Mouse (Mus musculus): ENCODE results near the gene Rnf114. TPM values are rescaled to one million over a fixed set of nuclear protein-coding genes. Genes with fewer than 3 reads are reported as not detected.

Rnf114 gene
- polyA plus RNA-seq, 1 experiment from 2014 or later = 150 TPM

DNA sequence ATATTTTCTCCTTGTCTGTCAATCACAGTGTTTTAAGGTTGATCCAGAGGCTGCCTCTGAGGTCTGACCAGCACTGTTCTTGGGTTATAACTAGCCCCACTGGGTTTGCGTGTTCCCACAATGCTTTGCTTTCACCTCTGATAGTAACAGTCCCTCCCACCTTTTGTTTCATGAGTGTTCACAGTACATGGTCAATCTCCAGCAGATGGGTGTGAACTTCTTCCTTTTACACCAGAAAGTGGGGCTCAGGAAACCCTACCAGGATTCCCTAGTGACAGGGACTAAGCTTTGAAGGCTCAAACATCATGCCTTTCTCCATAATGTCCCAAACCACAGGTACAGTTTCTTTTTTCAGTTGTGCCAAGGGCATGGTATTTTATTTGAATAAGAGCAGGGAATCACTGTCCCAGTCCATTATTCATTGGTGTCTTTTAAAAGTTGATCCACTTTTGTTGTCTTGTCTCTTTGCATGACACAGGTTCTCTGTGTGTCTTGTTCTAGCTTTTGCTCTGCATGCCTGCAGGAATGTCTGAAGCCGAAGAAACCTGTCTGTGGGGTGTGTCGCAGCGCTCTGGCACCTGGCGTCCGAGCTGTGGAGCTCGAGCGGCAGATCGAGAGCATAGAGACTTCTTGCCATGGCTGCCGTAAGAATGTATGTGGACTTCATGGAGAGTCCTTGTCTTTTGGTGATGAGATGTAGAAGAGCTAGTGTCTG, 14.3 kb downstream of the Rnf114 start:
- no peak overlapping the region for H3K9ac ChIP-seq (ENCODE audit: low read length)
- no peak overlapping the region for H3K4me2 ChIP-seq (ENCODE audit: low read length)

DNA sequence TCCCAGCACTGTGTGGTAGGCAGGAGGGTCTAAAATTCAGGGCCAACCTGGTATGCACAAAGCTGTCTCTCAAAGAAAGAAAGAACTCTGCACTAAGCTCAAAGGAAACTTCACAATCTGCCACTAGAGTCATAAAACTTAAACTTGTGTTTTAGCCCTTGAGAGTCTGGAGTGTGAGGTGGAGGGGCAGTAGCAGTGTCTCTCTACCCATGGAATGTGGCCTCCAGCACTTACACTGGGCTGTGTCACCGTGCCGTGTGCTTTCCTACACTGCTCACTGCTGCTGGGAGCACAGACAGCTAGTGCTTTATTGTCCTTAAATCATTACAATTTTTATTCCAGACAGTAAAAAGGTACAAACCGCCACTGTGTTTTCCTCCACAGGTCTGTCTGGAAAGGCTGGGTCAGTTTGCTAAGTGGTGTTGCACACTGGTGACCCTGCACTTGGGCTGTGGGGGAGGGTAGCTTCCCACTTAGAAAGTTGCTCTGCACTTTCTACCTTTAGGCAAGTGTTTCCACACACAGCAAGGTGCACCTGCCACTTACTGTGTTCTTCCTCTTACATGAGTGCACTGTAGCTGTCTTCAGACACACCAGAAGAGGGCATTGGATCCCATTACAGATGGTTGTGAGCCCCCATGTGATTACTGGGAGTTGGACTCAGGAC, 15.4 kb downstream of the Rnf114 start:
- no peak overlapping the region for H3K4me2 ChIP-seq (ENCODE audit: low read length)
- ATAC-seq (no peak), DNase-seq (ENCODE audit: low spot score) (no peak)
- no peaks in the 10 kb centered on the region for H3K27me3 ChIP-seq (replicated peaks; ENCODE audit: control insufficient read depth, insufficient read depth, low read length)
- peaks cover 18% of the 10 kb centered on the region for H3K4me1 ChIP-seq (ENCODE audit: control insufficient read depth, insufficient read depth, low read length)
- H3K9me3 ChIP-seq (replicated peaks; ENCODE audit: control insufficient read depth, low read length) = no peaks in the 10 kb centered on the region
- H3K36me3 ChIP-seq (ENCODE audit: control insufficient read depth, insufficient read depth, low read length) = peaks cover 69% of the 10 kb centered on the region
- H3K27ac ChIP-seq (ENCODE audit: low read depth, low read length) = no peak overlapping the region
- no peak overlapping the region for H3K4me3 ChIP-seq (ENCODE audit: low read depth, low read length)
- H3K9ac ChIP-seq (ENCODE audit: low read length) = no peak overlapping the region
- WGBS = 95% methylated on average over 3 of the region's 3 CpGs

More for the DNA sequence above, 14.3 kb downstream of the Rnf114 start:
- 94% methylated on average over 10 of the region's 10 CpGs for WGBS
- H3K36me3 ChIP-seq (ENCODE audit: control insufficient read depth, insufficient read depth, low read length) = peaks cover 57% of the 10 kb centered on the region
- H3K4me1 ChIP-seq (ENCODE audit: control insufficient read depth, insufficient read depth, low read length) = peaks cover 18% of the 10 kb centered on the region
- DNase-seq (ENCODE audit: low spot score) = no peak
- no peaks in the 10 kb centered on the region for H3K9me3 ChIP-seq (replicated peaks; ENCODE audit: control insufficient read depth, low read length)
- H3K27me3 ChIP-seq (replicated peaks; ENCODE audit: control insufficient read depth, insufficient read depth, low read length) = no peaks in the 10 kb centered on the region
- no peak overlapping the region for H3K4me3 ChIP-seq (ENCODE audit: low read depth, low read length)
- ATAC-seq = no peak
- no peak overlapping the region for H3K27ac ChIP-seq (ENCODE audit: low read depth, low read length)

DNA sequence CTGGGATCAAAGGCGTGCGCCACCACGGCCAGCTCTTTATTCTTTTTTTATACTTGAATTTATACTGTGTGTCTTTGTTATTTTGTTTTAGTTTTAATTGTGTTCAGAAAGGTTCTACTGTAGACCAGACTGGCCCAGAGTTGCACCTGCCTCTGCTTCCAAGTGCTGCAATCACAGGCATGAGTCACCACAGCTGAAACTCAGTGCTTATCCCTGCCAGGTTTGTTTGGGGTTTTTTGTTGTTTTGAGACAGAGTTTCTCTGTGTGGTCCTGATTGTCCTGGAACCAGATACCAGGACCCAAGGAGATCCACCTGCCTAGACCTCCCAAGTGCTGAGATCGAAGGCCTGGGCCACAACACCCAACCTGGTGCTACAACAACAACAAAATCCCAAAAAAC, 16.1 kb downstream of the Rnf114 start:
- Histone ChIP-seq H3K4me2 (ENCODE audit: low read length) (no peak overlapping the region), H3K36me3 (ENCODE audit: control insufficient read depth, insufficient read depth, low read length) (peaks cover 76% of the 10 kb centered on the region), H3K27me3 (replicated peaks; ENCODE audit: control insufficient read depth, insufficient read depth, low read length) (no peaks in the 10 kb centered on the region), H3K9ac (ENCODE audit: low read length) (no peak overlapping the region), H3K4me3 (ENCODE audit: low read depth, low read length) (no peak overlapping the region), H3K9me3 (replicated peaks; ENCODE audit: control insufficient read depth, low read length) (no peaks in the 10 kb centered on the region), H3K4me1 (ENCODE audit: control insufficient read depth, insufficient read depth, low read length) (peaks cover 18% of the 10 kb centered on the region), H3K27ac (ENCODE audit: low read depth, low read length) (no peak overlapping the region)
- 95% methylated on average over 4 of the region's 4 CpGs for WGBS
- no peak for ATAC-seq
- DNase-seq (ENCODE audit: low spot score) = no peak

DNA sequence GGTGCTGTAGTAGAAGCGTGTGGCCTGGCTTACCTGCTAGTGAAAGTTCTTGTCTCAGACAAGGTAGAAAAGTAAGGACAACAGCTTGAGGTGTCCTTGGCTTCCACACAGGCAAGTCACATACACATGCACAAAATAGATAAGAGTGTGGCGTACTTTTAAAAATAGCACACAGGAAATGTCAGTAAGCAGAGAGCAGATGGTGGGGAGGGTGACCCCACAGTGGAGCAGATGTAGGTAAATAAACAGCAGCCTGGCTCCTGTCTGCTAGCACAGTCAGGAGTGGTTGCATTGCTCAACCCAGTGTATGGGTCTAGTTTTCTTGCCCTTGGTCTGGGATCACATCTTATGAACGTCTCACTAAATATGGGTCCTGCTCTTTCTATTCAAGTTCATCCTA, 18.0 kb downstream of the Rnf114 start:
- DNase-seq (ENCODE audit: low spot score) (no peak), ATAC-seq (no peak)
- Histone ChIP-seq H3K4me3 (ENCODE audit: low read depth, low read length) (no peak overlapping the region), H3K9ac (ENCODE audit: low read length) (no peak overlapping the region), H3K4me1 (ENCODE audit: control insufficient read depth, insufficient read depth, low read length) (0 out of 2 replicates have a peak, but pooled peaks cover 4% of the 10 kb centered on the region), H3K27ac (ENCODE audit: low read depth, low read length) (no peak overlapping the region), H3K36me3 (ENCODE audit: control insufficient read depth, insufficient read depth, low read length) (peaks cover 91% of the 10 kb centered on the region), H3K27me3 (replicated peaks; ENCODE audit: control insufficient read depth, insufficient read depth, low read length) (no peaks in the 10 kb centered on the region), H3K9me3 (replicated peaks; ENCODE audit: control insufficient read depth, low read length) (no peaks in the 10 kb centered on the region), H3K4me2 (ENCODE audit: low read length) (no peak overlapping the region)
- WGBS = 91% methylated on average over 3 of the region's 3 CpGs

DNA sequence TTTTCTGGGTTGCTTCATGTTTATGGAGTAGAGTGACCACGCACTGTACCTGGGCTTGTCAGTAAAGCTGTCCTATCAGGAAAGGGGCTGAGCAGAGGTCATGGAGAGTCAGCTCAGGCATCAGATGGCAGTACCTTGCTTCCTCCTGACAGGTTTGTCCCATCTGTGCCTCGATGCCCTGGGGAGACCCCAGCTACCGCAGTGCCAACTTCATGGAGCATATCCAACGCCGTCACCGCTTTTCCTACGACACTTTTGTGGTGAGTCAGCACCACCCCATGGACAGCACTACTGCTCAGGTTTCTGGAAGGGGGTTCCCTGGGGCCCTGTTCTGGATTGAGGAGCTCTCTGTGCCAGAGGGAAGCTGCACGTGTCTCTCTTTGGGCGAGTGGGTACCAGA, 19.9 kb downstream of the Rnf114 start:
- Histone ChIP-seq H3K27me3 (replicated peaks; ENCODE audit: control insufficient read depth, insufficient read depth, low read length) (no peaks in the 10 kb centered on the region), H3K36me3 (ENCODE audit: control insufficient read depth, insufficient read depth, low read length) (peaks cover 98% of the 10 kb centered on the region), H3K27ac (ENCODE audit: low read depth, low read length) (no peak overlapping the region), H3K4me3 (ENCODE audit: low read depth, low read length) (no peak overlapping the region), H3K4me2 (ENCODE audit: low read length) (no peak overlapping the region), H3K9ac (ENCODE audit: low read length) (no peak overlapping the region), H3K4me1 (ENCODE audit: control insufficient read depth, insufficient read depth, low read length) (no peaks in the 10 kb centered on the region), H3K9me3 (replicated peaks; ENCODE audit: control insufficient read depth, low read length) (no peaks in the 10 kb centered on the region)
- DNase-seq (ENCODE audit: low spot score) (no peak), ATAC-seq (no peak)
- WGBS = 96% methylated on average over 9 of the region's 9 CpGs

DNA sequence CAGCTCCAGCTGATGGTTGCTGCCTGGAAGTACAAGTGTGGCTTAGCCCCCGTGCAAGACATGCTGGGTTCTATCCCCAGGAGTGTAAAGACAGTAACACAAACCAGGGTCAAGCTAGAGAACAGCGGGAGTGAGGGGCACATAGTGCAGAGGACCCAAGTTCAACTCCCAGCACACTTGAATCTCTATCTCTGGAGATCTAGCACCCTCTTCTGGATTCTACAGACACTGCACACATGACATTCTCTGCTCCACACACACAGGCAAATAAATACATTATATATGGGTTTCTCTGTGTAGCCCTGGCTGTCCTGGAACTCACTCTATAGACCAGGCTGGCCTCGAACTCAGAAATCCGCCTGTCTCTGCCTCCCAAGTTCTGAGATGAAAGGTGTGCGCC, 20.5 kb downstream of the Rnf114 start:
- no peak for DNase-seq (ENCODE audit: low spot score)
- H3K27ac ChIP-seq (ENCODE audit: low read depth, low read length) = no peak overlapping the region
- no peaks in the 10 kb centered on the region for H3K27me3 ChIP-seq (replicated peaks; ENCODE audit: control insufficient read depth, insufficient read depth, low read length)
- no peak overlapping the region for H3K4me3 ChIP-seq (ENCODE audit: low read depth, low read length)
- H3K9ac ChIP-seq (ENCODE audit: low read length) = no peak overlapping the region
- H3K9me3 ChIP-seq (replicated peaks; ENCODE audit: control insufficient read depth, low read length) = no peaks in the 10 kb centered on the region
- ATAC-seq = no peak
- no peaks in the 10 kb centered on the region for H3K4me1 ChIP-seq (ENCODE audit: control insufficient read depth, insufficient read depth, low read length)
- peaks cover 99% of the 10 kb centered on the region for H3K36me3 ChIP-seq (ENCODE audit: control insufficient read depth, insufficient read depth, low read length)
- H3K4me2 ChIP-seq (ENCODE audit: low read length) = no peak overlapping the region
- 93% methylated on average over 5 of the region's 5 CpGs for WGBS

DNA sequence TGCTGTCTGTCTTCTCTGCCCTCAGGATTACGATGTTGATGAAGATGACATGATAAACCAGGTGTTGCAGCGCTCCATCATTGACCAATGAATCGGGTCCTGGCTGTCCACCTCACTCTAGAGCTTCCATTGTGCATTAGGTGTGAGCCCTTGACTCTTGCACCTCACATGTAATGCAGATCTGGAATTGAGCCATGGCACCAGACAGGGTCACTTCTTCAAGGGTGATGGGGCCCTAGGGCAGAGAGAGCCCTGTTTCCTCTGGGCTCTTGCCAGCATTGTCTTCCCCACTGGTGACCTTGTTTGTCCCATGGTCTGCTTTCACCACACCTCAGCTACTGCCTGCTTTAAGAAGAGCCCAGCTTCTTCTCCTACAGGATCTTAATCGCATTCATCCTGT, 22.2 kb downstream of the Rnf114 start:
- Histone ChIP-seq H3K9ac (ENCODE audit: low read length) (no peak overlapping the region), H3K27ac (ENCODE audit: low read depth, low read length) (no peak overlapping the region), H3K36me3 (ENCODE audit: control insufficient read depth, insufficient read depth, low read length) (peaks cover 90% of the 10 kb centered on the region), H3K4me2 (ENCODE audit: low read length) (no peak overlapping the region), H3K4me1 (ENCODE audit: control insufficient read depth, insufficient read depth, low read length) (no peaks in the 10 kb centered on the region), H3K27me3 (replicated peaks; ENCODE audit: control insufficient read depth, insufficient read depth, low read length) (no peaks in the 10 kb centered on the region), H3K4me3 (ENCODE audit: low read depth, low read length) (no peak overlapping the region), H3K9me3 (replicated peaks; ENCODE audit: control insufficient read depth, low read length) (no peaks in the 10 kb centered on the region)
- DNase-seq (ENCODE audit: low spot score) = no peak
- WGBS = 97% methylated on average over 4 of the region's 4 CpGs
- ATAC-seq = no peak

DNA sequence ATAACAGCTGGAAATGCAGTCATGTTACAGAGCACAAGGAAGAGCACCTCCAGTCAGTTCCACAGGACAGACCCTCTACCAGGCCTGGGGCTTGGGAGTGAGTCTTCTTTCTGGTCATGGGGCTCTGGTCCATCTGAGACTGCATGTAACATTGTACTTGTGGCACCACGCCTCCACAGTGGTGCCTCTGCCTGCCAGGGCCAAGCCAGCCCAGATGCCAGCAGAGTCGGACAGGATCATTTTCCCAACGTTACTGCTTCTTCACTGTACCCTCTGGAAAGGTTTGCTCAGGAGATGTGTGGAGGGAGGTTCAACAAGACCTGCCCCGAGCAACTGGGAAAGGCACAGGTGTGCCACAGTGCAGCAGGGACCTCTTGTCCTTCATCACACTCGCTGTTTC, 23.2 kb downstream of the Rnf114 start:
- H3K27ac ChIP-seq (ENCODE audit: low read depth, low read length) = no peak overlapping the region
- ATAC-seq = no peak
- H3K4me2 ChIP-seq (ENCODE audit: low read length) = no peak overlapping the region
- H3K4me3 ChIP-seq (ENCODE audit: low read depth, low read length) = no peak overlapping the region
- H3K4me1 ChIP-seq (ENCODE audit: control insufficient read depth, insufficient read depth, low read length) = no peaks in the 10 kb centered on the region
- peaks cover 80% of the 10 kb centered on the region for H3K36me3 ChIP-seq (ENCODE audit: control insufficient read depth, insufficient read depth, low read length)
- 91% methylated on average over 5 of the region's 5 CpGs for WGBS
- H3K9ac ChIP-seq (ENCODE audit: low read length) = no peak overlapping the region
- H3K27me3 ChIP-seq (replicated peaks; ENCODE audit: control insufficient read depth, insufficient read depth, low read length) = no peaks in the 10 kb centered on the region
- DNase-seq (ENCODE audit: low spot score) = no peak
- no peaks in the 10 kb centered on the region for H3K9me3 ChIP-seq (replicated peaks; ENCODE audit: control insufficient read depth, low read length)

DNA sequence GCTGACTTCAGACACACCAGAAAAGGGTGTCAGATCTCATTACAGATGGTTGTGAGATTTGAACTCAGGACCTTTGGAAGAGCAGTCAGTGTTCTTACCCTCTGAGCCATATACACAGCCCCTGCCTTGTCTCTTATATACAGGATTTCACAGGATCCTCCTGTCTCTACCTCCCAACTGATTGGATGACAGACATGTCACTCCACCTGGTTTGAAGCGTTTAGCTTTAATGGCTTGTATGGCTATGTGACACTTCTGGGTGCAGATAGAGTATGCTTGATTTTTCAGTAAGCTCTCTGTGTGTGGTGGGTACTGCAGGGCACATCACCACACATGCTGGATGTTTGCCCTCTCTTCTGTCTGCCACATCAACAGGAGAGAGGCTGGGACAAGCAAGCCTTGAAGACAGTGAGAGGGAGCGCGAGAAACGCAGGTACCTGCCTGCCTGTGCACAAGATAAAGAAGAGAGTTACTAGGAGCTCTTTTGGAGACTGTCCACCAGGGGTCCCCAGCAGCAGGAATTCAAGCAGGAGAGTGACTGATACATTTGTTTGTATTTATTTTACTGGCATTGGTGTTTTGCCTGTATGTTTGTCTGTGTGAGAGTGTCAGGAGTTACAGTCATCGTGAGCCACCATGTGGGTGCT, 27.3 kb downstream of the Rnf114 start:
- Histone ChIP-seq H3K4me2 (ENCODE audit: low read length) (no peak overlapping the region), H3K4me3 (ENCODE audit: low read depth, low read length) (no peak overlapping the region), H3K4me1 (ENCODE audit: control insufficient read depth, insufficient read depth, low read length) (no peaks in the 10 kb centered on the region), H3K9ac (ENCODE audit: low read length) (no peak overlapping the region), H3K36me3 (ENCODE audit: control insufficient read depth, insufficient read depth, low read length) (peaks cover 39% of the 10 kb centered on the region), H3K27ac (ENCODE audit: low read depth, low read length) (no peak overlapping the region), H3K9me3 (replicated peaks; ENCODE audit: control insufficient read depth, low read length) (no peaks in the 10 kb centered on the region), H3K27me3 (replicated peaks; ENCODE audit: control insufficient read depth, insufficient read depth, low read length) (no peaks in the 10 kb centered on the region)
- DNase-seq (ENCODE audit: low spot score) = no peak
- ATAC-seq = no peak
- 78% methylated on average over 5 of the region's 5 CpGs for WGBS
